ENCODE assay signal across 9 mouse cellular contexts in genomic region chr14:22019252-22019948, GRCm38 (mm10). TPM values are rescaled to one million over a fixed set of nuclear protein-coding genes. Genes with fewer than 3 reads are reported as not detected.
A peak's percentile ranks its signal among the peaks of the same experiment; 100 is the strongest.
DNase-seq lines count a peak whose midpoint lies in the region; ATAC-seq and TF ChIP-seq lines count a peak whose summit lies in the region.
"Had no signal": no experiment of that assay in that cellular context is flagged by ENCODE, and none has a peak within 500 bp of the region (broad histone marks: within the 10 kb centered on the region; RNA-seq: fewer than 3 reads in every experiment).

Lrmda (plus strand) TSS chr14:22019712.

- TF ChIP-seq EP300 in lung, postnatal 0 days (IDR thresholded peaks at IDR 0.05) = peak; percentile 28; the same call in 1 of the 2 replicates

- H3K27me3 ChIP-seq in lung, postnatal 0 days (replicated peaks; ENCODE audit: insufficient read depth, low read length) = no peaks in the 10 kb centered on the region
- no peaks in the 10 kb centered on the region for H3K27me3 ChIP-seq in thymus, adult 2 months (ENCODE audit: control insufficient read depth, insufficient read depth, low read length)

- ATAC-seq in frontal cortex, adult (ENCODE audit: low TSS enrichment) = peak; percentile 82
- peak; percentile 91 for ATAC-seq in lung, postnatal 0 days

- peak; percentile 41 to 42 for DNase-seq in left cerebral cortex, adult 18-20 months (ENCODE audit: low spot score in 2 of 2)
- DNase-seq in left cerebral cortex, adult 11 months (ENCODE audit: low spot score) = no peak
- peak; percentile 75 for DNase-seq in heart, postnatal 4 days
- DNase-seq in layer of hippocampus, adult 9-11 months = peak; percentile 71
- peak; percentile 90 for DNase-seq in lung, postnatal 0 days (ENCODE audit: low spot score)
- DNase-seq in ovary, adult 18-20 months (ENCODE audit: low spot score) = peak; percentile 69
- peak; percentile 34 for DNase-seq in thymus, adult 2 months

- 2% methylated on average over 33 of the region's 33 CpGs for WGBS in lung, postnatal 0 days
- 2% methylated on average over 33 of the region's 33 CpGs for WGBS in thymus, adult 2 months

- no peak for TF ChIP-seq POLR2A in thymus, adult 2 months (IDR thresholded peaks at IDR 0.05; ENCODE audit: control insufficient read depth, extremely low read depth, insufficient read depth, low read length, poor library complexity)

- H3K9ac ChIP-seq in lung, postnatal 0 days (replicated peaks; ENCODE audit: low read depth) = 0 out of 2 replicates have a peak within 1 kb of the TSS, but pooled peaks have one; percentile 13

- no peaks in the 10 kb centered on the region for H3K9me3 ChIP-seq in lung, postnatal 0 days (ENCODE audit: low read length)

- H3K4me1 ChIP-seq in lung, postnatal 0 days (ENCODE audit: insufficient read depth, low read depth, low read length) = peaks cover 26% of the 10 kb centered on the region; the same call in 1 of the 2 replicates
- peaks cover 9% of the 10 kb centered on the region for H3K4me1 ChIP-seq in thymus, adult 2 months (replicated peaks; ENCODE audit: control insufficient read depth, insufficient read depth, low read length)

- no peaks in the 10 kb centered on the region for H3K36me3 ChIP-seq in lung, postnatal 0 days (ENCODE audit: insufficient read depth, low read length)
- H3K36me3 ChIP-seq in thymus, adult 2 months (ENCODE audit: control insufficient read depth, insufficient read depth, low read length) = no peaks in the 10 kb centered on the region

- H3K4me2 ChIP-seq in lung, postnatal 0 days (replicated peaks; ENCODE audit: low read depth, low read length) = peak within 1 kb of the TSS; percentile 70

- H3K27ac ChIP-seq in lung, postnatal 0 days (ENCODE audit: low read length) = peak within 1 kb of the TSS; percentile 82
- H3K27ac ChIP-seq in thymus, adult 2 months (ENCODE audit: control insufficient read depth, insufficient read depth, low read length) = no peak within 1 kb of the TSS

- TF ChIP-seq CTCF in lung, postnatal 0 days (IDR thresholded peaks at IDR 0.05) = peak; percentile 53
- no peak for TF ChIP-seq CTCF in thymus, adult 2 months (IDR thresholded peaks at IDR 0.05; ENCODE audit: borderline replicate concordance, control insufficient read depth, extremely low read depth, insufficient read depth, low read length, poor library complexity)

- peak within 1 kb of the TSS; percentile 37 for H3K4me3 ChIP-seq in lung, postnatal 0 days (ENCODE audit: low read depth, low read length)
- peak within 1 kb of the TSS; percentile 27 for H3K4me3 ChIP-seq in thymus, adult 2 months (ENCODE audit: control insufficient read depth, insufficient read depth, low read length)
- H3K4me3 ChIP-seq: myocyte had no signal

RNA-seq across cellular contexts. Expression of gene Lrmda, which starts in this region (rescaled TPM):
- 1 to 10 TPM; 1.4 to 1.7 TPM for total RNA-seq in left cerebral cortex, adult 18-20 months (2021)
- 1 to 10 TPM in 1 of 2 experiments, under 1 TPM in 1; 0.68 to 1.5 TPM for total RNA-seq in heart, postnatal 4 days (2021)
- polyA plus RNA-seq in lung, postnatal 0 days (2015; fragmentation: Nextera tagmentation; extraction: Ambion mirVana) = 0.86 and 1.6 TPM in 2 replicates
- polyA plus RNA-seq in thymus, adult 2 months (2012; rRNA removed) = 0.51 and 0.68 TPM in 2 replicates

Comparison
In these comparisons a context has a peak if more than half of its experiments do, and no peak if none do; other contexts are left out.
1. Peak in DNase-seq and H3K4me3 ChIP-seq in thymus, adult 2 months; RNA of the gene not detected or under 1 TPM.